Mouse (Mus musculus) MEL (cell line): Measurements from ENCODE around the gene Trim46.

Experiments
- CHD1 ChIP-seq: IDR thresholded peaks from 2 replicates; pipeline ENCODE4 v1.6.1; 2012; ENCODE audit warnings: low read depth, mild to moderate bottlenecking, inconsistent platforms, low read length, improper control_type of control experiment
- CTCF ChIP-seq, 3 experiments: IDR thresholded peaks in 2 of 3; conservative IDR thresholded peaks in 1 of 3; 2 replicates each; pipeline ENCODE4 v1.5.1; 2011 to 2012; ENCODE audit warnings: low read length in 3 of 3, low read depth in 2 of 3, mild to moderate bottlenecking in 2 of 3, improper control_type of control experiment in 1 of 3, inconsistent platforms in 1 of 3, mixed read lengths in 1 of 3, moderate library complexity in 1 of 3; ENCODE audit not compliant: control insufficient read depth in 1 of 3, insufficient read depth in 1 of 3, poor library complexity in 1 of 3, severe bottlenecking in 1 of 3
- ELF1 ChIP-seq: IDR thresholded peaks from 2 replicates; pipeline ENCODE4 v1.6.1; 2014; ENCODE audit warnings: low read depth, mild to moderate bottlenecking, inconsistent platforms, low read length, improper control_type of control experiment, moderate library complexity
- GATA1 ChIP-seq: IDR thresholded peaks from 2 replicates; pipeline ENCODE4 v1.6.1; 2011; ENCODE audit warnings: low read depth, low read length, improper control_type of control experiment
- MAX ChIP-seq: IDR thresholded peaks from 2 replicates; pipeline ENCODE4 v1.6.1; 2011; ENCODE audit warnings: low read length, improper control_type of control experiment
- NELFE ChIP-seq: IDR thresholded peaks from 2 replicates; pipeline ENCODE4 v1.6.1; 2011; ENCODE audit warnings: low read depth, low read length, improper control_type of control experiment
- NRF1 ChIP-seq: IDR thresholded peaks from 2 replicates; pipeline ENCODE4 v1.6.1; 2014; ENCODE audit warnings: low read depth, mild to moderate bottlenecking, inconsistent platforms, low read length, improper control_type of control experiment, moderate library complexity; ENCODE audit not compliant: poor library complexity, insufficient read depth, severe bottlenecking
- POLR2A ChIP-seq, 2 experiments: IDR thresholded peaks; 2 replicates each; pipeline ENCODE4 v1.6.1; 2011 to 2012; ENCODE audit warnings: low read length in 2 of 2, mild to moderate bottlenecking in 2 of 2, control low read depth in 1 of 2, improper control_type of control experiment in 1 of 2, low read depth in 1 of 2, moderate library complexity in 1 of 2; ENCODE audit not compliant: control insufficient read depth in 1 of 2, insufficient read depth in 1 of 2, poor library complexity in 1 of 2
- RCOR1 ChIP-seq: IDR thresholded peaks from 2 replicates; pipeline ENCODE4 v1.6.1; 2012; ENCODE audit warnings: low read depth, mild to moderate bottlenecking, inconsistent platforms, low read length, improper control_type of control experiment
- TBP ChIP-seq: IDR thresholded peaks from 2 replicates; pipeline ENCODE4 v1.8.0; 2011; ENCODE audit warnings: low read depth, low read length, improper control_type of control experiment
- USF1 ChIP-seq: IDR thresholded peaks from 2 replicates; pipeline ENCODE4 v1.6.1; 2014; ENCODE audit warnings: low read depth, mild to moderate bottlenecking, inconsistent platforms, low read length, improper control_type of control experiment, moderate library complexity
- ZC3H11A ChIP-seq: IDR thresholded peaks from 2 replicates; pipeline ENCODE4 v1.6.1; 2012; ENCODE audit warnings: low read depth, mild to moderate bottlenecking, inconsistent platforms, low read length, improper control_type of control experiment

DNA sequence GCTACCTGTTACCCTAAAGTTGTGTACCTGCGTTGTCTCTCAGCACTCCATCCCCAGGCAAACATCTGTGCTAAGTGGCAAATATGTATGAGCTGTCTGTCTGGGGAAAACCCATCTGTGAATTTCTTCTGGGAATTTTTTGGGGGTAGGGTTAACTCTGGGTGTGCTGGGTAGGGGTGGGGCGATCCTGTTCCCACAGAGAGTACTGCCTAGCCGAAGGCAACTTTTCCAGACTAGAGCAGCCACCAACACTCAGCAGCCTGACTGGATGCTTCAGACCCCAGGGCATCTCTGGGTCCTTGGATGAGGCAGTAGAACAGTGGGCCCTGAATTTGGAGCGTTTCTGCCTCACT lies 36.2 kb upstream of the Trim46 start:
- TF ChIP-seq CTCF (IDR thresholded peaks at IDR 0.05 in 2 of 3, conservative IDR thresholded peaks at IDR 0.05 in 1 of 3; ENCODE audit: control insufficient read depth in 1 of 3, insufficient read depth in 1 of 3, low read depth in 2 of 3, low read length in 3 of 3, poor library complexity in 1 of 3, severe bottlenecking in 1 of 3) (no peak), ELF1 (no peak), ZC3H11A (no peak), RCOR1 (no peak), GATA1 (no peak), NELFE (no peak), USF1 (no peak), POLR2A (IDR thresholded peaks at IDR 0.05; ENCODE audit: control insufficient read depth in 1 of 2, insufficient read depth in 1 of 2, low read depth in 1 of 2, low read length in 2 of 2, poor library complexity in 1 of 2) (no peak), MAX (no peak), NRF1 (no peak), CHD1 (no peak), TBP (no peak)
